In genomic region chr4:123613309-123613947, GRCm38 (mm10) we compare ENCODE assay signal across 10 mouse cellular contexts.
DNase-seq lines count a peak whose midpoint lies in the region; ATAC-seq and TF ChIP-seq lines count a peak whose summit lies in the region.
"Had no signal": no experiment of that assay in that cellular context is flagged by ENCODE, and none has a peak within 500 bp of the region (broad histone marks: within the 10 kb centered on the region; RNA-seq: fewer than 3 reads in every experiment).

No protein-coding gene starts in this region.

- H3K27ac ChIP-seq in embryonic facial prominence, embryonic 14.5 days (replicated peaks; ENCODE audit: low read depth, low read length), result no peak overlapping the region
- H3K27ac ChIP-seq in embryonic facial prominence, embryonic 10.5 days (replicated peaks), result no peak overlapping the region
- H3K27ac ChIP-seq in intestine, embryonic 14.5 days (ENCODE audit: low read depth), result peak overlapping the region; percentile 43; the same call in 1 of the 2 replicates
- no peak overlapping the region for H3K27ac ChIP-seq in limb, embryonic 14.5 days (replicated peaks; ENCODE audit: low read depth, low read length)
- no peak overlapping the region for H3K27ac ChIP-seq in forebrain, embryonic 15.5 days (replicated peaks)

- WGBS in embryonic facial prominence, embryonic 14.5 days, result 66% methylated on average over 7 of the region's 7 CpGs
- WGBS in embryonic facial prominence, embryonic 10.5 days, result 74% methylated on average over 7 of the region's 7 CpGs
- WGBS in intestine, embryonic 14.5 days, result 52% methylated on average over 7 of the region's 7 CpGs
- 69% methylated on average over 7 of the region's 7 CpGs for WGBS in limb, embryonic 14.5 days
- WGBS in forebrain, embryonic 15.5 days, result 57% methylated on average over 7 of the region's 7 CpGs

- no peak overlapping the region for H3K4me2 ChIP-seq in embryonic facial prominence, embryonic 14.5 days (ENCODE audit: low read depth, low read length)
- H3K4me2 ChIP-seq in intestine, embryonic 14.5 days (ENCODE audit: low read length), result peak overlapping the region; percentile 28
- no peak overlapping the region for H3K4me2 ChIP-seq in limb, embryonic 14.5 days (replicated peaks; ENCODE audit: low read depth, low read length, severe bottlenecking)
- H3K4me2 ChIP-seq in forebrain, embryonic 15.5 days (replicated peaks), result no peak overlapping the region

- H3K4me1 ChIP-seq in embryonic facial prominence, embryonic 14.5 days (ENCODE audit: control insufficient read depth, insufficient read depth, low read length), result peaks cover 10% of the 10 kb centered on the region; the same call in 1 of the 2 replicates
- peaks cover 38% of the 10 kb centered on the region for H3K4me1 ChIP-seq in embryonic facial prominence, embryonic 10.5 days
- H3K4me1 ChIP-seq in intestine, embryonic 14.5 days (replicated peaks; ENCODE audit: control insufficient read depth, insufficient read depth, low read length), result peaks cover 15% of the 10 kb centered on the region
- H3K4me1 ChIP-seq in limb, embryonic 14.5 days (ENCODE audit: control insufficient read depth, insufficient read depth, low read length), result no peaks in the 10 kb centered on the region
- peaks cover 6% of the 10 kb centered on the region for H3K4me1 ChIP-seq in forebrain, embryonic 15.5 days

- peak; percentile 66 for ATAC-seq in embryonic facial prominence, embryonic 14.5 days (ENCODE audit: low read depth)
- peak; percentile 76 for ATAC-seq in intestine, embryonic 14.5 days (replicated peaks; ENCODE audit: low FRiP score, low TSS enrichment, low read depth)
- ATAC-seq in limb, embryonic 14.5 days (ENCODE audit: low FRiP score, low read depth), result peak; percentile 50
- no peak for ATAC-seq in frontal cortex, adult (ENCODE audit: low TSS enrichment)
- no peak for ATAC-seq in forebrain, embryonic 15.5 days (replicated peaks)

- no peak for TF ChIP-seq POLR2A in limb, embryonic 14.5 days (IDR thresholded peaks at IDR 0.05; ENCODE audit: borderline replicate concordance, extremely low read depth, insufficient read depth, insufficient read length)

- H3K9me3 ChIP-seq in embryonic facial prominence, embryonic 14.5 days (ENCODE audit: control insufficient read depth, low read length), result no peaks in the 10 kb centered on the region
- no peaks in the 10 kb centered on the region for H3K9me3 ChIP-seq in embryonic facial prominence, embryonic 10.5 days
- H3K9me3 ChIP-seq in intestine, embryonic 14.5 days (ENCODE audit: control insufficient read depth, low read length), result no peaks in the 10 kb centered on the region
- no peaks in the 10 kb centered on the region for H3K9me3 ChIP-seq in limb, embryonic 14.5 days (ENCODE audit: control insufficient read depth, low read length)
- no peaks in the 10 kb centered on the region for H3K9me3 ChIP-seq in forebrain, embryonic 15.5 days

- no peaks in the 10 kb centered on the region for H3K36me3 ChIP-seq in embryonic facial prominence, embryonic 14.5 days (ENCODE audit: control insufficient read depth, insufficient read depth, low read length)
- 0 out of 2 replicates have a peak, but pooled peaks cover under 1% of the 10 kb centered on the region for H3K36me3 ChIP-seq in embryonic facial prominence, embryonic 10.5 days (replicated peaks)
- H3K36me3 ChIP-seq in intestine, embryonic 14.5 days (ENCODE audit: control insufficient read depth, insufficient read depth, low read length), result no peaks in the 10 kb centered on the region
- no peaks in the 10 kb centered on the region for H3K36me3 ChIP-seq in limb, embryonic 14.5 days (ENCODE audit: control insufficient read depth, insufficient read depth, low read length)
- H3K36me3 ChIP-seq in forebrain, embryonic 15.5 days, result no peaks in the 10 kb centered on the region

- H3K4me3 ChIP-seq in embryonic facial prominence, embryonic 14.5 days (ENCODE audit: low read depth, low read length), result no peak overlapping the region
- no peak overlapping the region for H3K4me3 ChIP-seq in embryonic facial prominence, embryonic 10.5 days
- no peak overlapping the region for H3K4me3 ChIP-seq in intestine, embryonic 14.5 days (ENCODE audit: low read depth, low read length)
- no peak overlapping the region for H3K4me3 ChIP-seq in limb, embryonic 14.5 days (replicated peaks; ENCODE audit: low read length)
- no peak overlapping the region for H3K4me3 ChIP-seq in forebrain, embryonic 15.5 days

- H3K9ac ChIP-seq in embryonic facial prominence, embryonic 14.5 days (ENCODE audit: low read depth, low read length), result no peak overlapping the region
- H3K9ac ChIP-seq in intestine, embryonic 14.5 days (ENCODE audit: low read length), result no peak overlapping the region
- H3K9ac ChIP-seq in limb, embryonic 14.5 days (ENCODE audit: low read depth, low read length, severe bottlenecking), result no peak overlapping the region
- H3K9ac ChIP-seq in forebrain, embryonic 15.5 days (replicated peaks), result no peak overlapping the region

- peak; percentile 62 for DNase-seq in embryonic facial prominence, embryonic 14.5 days (ENCODE audit: low spot score)
- no peak for DNase-seq in embryonic facial prominence, embryonic 10.5 days (ENCODE audit: low spot score)
- DNase-seq in intestine, embryonic 14.5 days (ENCODE audit: low spot score), result peak; percentile 59
- no peak for DNase-seq in limb, embryonic 14.5 days (ENCODE audit: low spot score)
- peak; percentile 64 for DNase-seq in lung, postnatal 36 days
- no peak for DNase-seq in left cerebral cortex, adult 9 months (ENCODE audit: low spot score in 2 of 2)
- DNase-seq: right cerebral cortex, postnatal 14 days; thymus, postnatal 25 days had no signal

- no peaks in the 10 kb centered on the region for H3K27me3 ChIP-seq in embryonic facial prominence, embryonic 14.5 days (replicated peaks; ENCODE audit: control insufficient read depth, insufficient read depth, low read length)
- H3K27me3 ChIP-seq in embryonic facial prominence, embryonic 10.5 days (replicated peaks; ENCODE audit: low read depth, poor library complexity, severe bottlenecking), result no peaks in the 10 kb centered on the region
- no peaks in the 10 kb centered on the region for H3K27me3 ChIP-seq in intestine, embryonic 14.5 days (replicated peaks; ENCODE audit: control insufficient read depth, insufficient read depth, low read length)
- H3K27me3 ChIP-seq in limb, embryonic 14.5 days (ENCODE audit: control insufficient read depth, insufficient read depth, low read length), result no peaks in the 10 kb centered on the region
- no peaks in the 10 kb centered on the region for H3K27me3 ChIP-seq in forebrain, embryonic 15.5 days

Comparison
In these comparisons a context has a peak if more than half of its experiments do, and no peak if none do; other contexts are left out.
1. DNase-seq: peak in embryonic facial prominence, embryonic 14.5 days (single experiment), intestine, embryonic 14.5 days (single experiment) and lung, postnatal 36 days (single experiment); none in embryonic facial prominence, embryonic 10.5 days (single experiment), limb, embryonic 14.5 days (single experiment) and left cerebral cortex, adult 9 months (0 of 2).
2. ATAC-seq: peak in embryonic facial prominence, embryonic 14.5 days (single experiment), intestine, embryonic 14.5 days (single experiment) and limb, embryonic 14.5 days (single experiment); none in frontal cortex, adult (single experiment) and forebrain, embryonic 15.5 days (single experiment).